Mouse (Mus musculus): ENCODE measurements around the gene Taf13.

Gene Taf13

GRCm38 (mm10) chr3:108571443-108572294 is at the start of gene Taf13:
TSS of gene Taf13 (plus strand) at chr3:108571698.
- DNase-seq = peak; percentile 97

- DNase-seq = no peak
Measured at GRCm38 (mm10) chr3:108523415-108523814, 48.1 kb upstream of the Taf13 start.

- no peak for DNase-seq
Measured at GRCm38 (mm10) chr3:108528489-108528888, 43.0 kb upstream of the Taf13 start.

- peak; percentile 44 to 68 for DNase-seq
Measured at GRCm38 (mm10) chr3:108533114-108533885, 38.2 kb upstream of the Taf13 start.

- no peak for DNase-seq
Measured at GRCm38 (mm10) chr3:108533951-108534350, 37.5 kb upstream of the Taf13 start, which contains the start of gene 1700013F07Rik. TSS of gene 1700013F07Rik (plus strand) at chr3:108534150.

- DNase-seq = no peak
Measured at GRCm38 (mm10) chr3:108535896-108536516, 35.5 kb upstream of the Taf13 start.

- DNase-seq = peak; percentile 9 to 39
Measured at GRCm38 (mm10) chr3:108536517-108537260, 34.8 kb upstream of the Taf13 start, which contains the start of gene 5330417C22Rik. TSS of gene 5330417C22Rik (minus strand) at chr3:108536536.

- peak; percentile 87 to 92 for DNase-seq
Measured at GRCm38 (mm10) chr3:108537303-108537702, 34.2 kb upstream of the Taf13 start.

GRCm38 (mm10) chr3:108542299-108542698 is 29.2 kb upstream of the Taf13 start:
- DNase-seq = no peak

GRCm38 (mm10) chr3:108554111-108554561 is 17.4 kb upstream of the Taf13 start:
- DNase-seq = peak; percentile 11 to 53

GRCm38 (mm10) chr3:108554587-108555312 is 16.7 kb upstream of the Taf13 start:
- DNase-seq = peak; percentile 96

- no peak for DNase-seq
Measured at GRCm38 (mm10) chr3:108557888-108558287, 13.6 kb upstream of the Taf13 start.

GRCm38 (mm10) chr3:108562133-108562730 is 9.3 kb upstream of the Taf13 start, which contains the start of gene Tmem167b:
TSS of gene Tmem167b (minus strand) at chr3:108562466.
- peak; percentile 97 to 99 for DNase-seq

- peak; percentile 20 to 49 for DNase-seq
Measured at GRCm38 (mm10) chr3:108562777-108563271, 8.7 kb upstream of the Taf13 start.

GRCm38 (mm10) chr3:108563309-108563708 is 8.2 kb upstream of the Taf13 start:
- DNase-seq = peak; percentile 89 to 93

GRCm38 (mm10) chr3:108567990-108568877 is 3.3 kb upstream of the Taf13 start:
- peak in 1 of 2 experiments; percentile 8 for DNase-seq

- peak in 1 of 2 experiments; percentile 17 for DNase-seq
Measured at GRCm38 (mm10) chr3:108569636-108570035, 1.9 kb upstream of the Taf13 start.

- no peak for DNase-seq
Measured at GRCm38 (mm10) chr3:108570813-108571212, 685 bp upstream of the Taf13 start.

GRCm38 (mm10) chr3:108572309-108573010 is 962 bp downstream of the Taf13 start:
- peak in 1 of 2 experiments; percentile 8 for DNase-seq

Data from kidney, postnatal 36 days (tissue).